Mouse (Mus musculus): Measurements from ENCODE around the gene Gm17402. TPM values are rescaled to one million over a fixed set of nuclear protein-coding genes. Genes with fewer than 3 reads are reported as not detected.

Gene Gm17402
- total and polyA plus RNA-seq, 3 experiments = not detected

DNA sequence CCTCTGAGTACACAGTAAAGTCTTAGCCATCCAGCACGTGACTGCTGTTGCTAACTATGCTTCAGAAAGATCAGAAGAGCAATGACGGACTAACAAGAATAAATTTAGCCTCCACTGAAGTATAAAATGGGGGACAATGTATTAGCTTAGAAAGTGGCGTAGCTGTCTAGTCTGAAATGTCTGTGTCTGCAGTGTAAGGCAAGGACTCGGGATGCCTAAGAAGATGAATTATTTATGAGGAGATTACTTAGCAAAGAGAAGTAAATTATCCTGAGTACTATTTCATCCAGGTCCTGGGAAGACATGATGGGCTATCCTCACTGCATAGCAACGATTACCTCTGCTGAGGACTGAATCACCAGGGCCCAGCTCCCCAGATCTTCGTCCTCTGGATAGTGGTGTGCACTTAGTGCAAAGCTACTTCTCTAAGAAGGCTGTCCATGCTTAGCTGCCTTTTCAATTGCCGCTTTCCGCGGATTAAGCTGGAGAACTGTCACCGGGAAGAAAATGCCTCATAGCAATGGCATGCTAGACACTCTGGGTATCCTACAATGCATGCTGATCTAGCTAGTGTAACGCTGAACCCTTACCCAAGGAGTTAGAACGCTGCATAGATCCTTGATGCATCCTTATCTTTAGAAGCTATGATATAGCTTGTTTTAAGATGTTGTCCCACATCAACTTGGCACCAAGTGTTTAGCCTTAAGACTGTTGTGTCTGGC is 23.4 kb downstream of the Gm17402 start:
- H3K9me3 ChIP-seq (replicated peaks) = no peaks in the 10 kb centered on the region
- peaks cover 18% of the 10 kb centered on the region for H3K36me3 ChIP-seq (replicated peaks)
- H3K27me3 ChIP-seq (ENCODE audit: insufficient read depth, low read length) = no peaks in the 10 kb centered on the region
- no peaks in the 10 kb centered on the region for H3K4me1 ChIP-seq (ENCODE audit: insufficient read depth, low read depth, low read length)
- ATAC-seq (ENCODE audit: extremely low read depth, insufficient number of reproducible peaks, low FRiP score, poor library complexity, severe bottlenecking) (no peak), DNase-seq (ENCODE audit: low spot score) (no peak)
- H3K4me3 ChIP-seq (ENCODE audit: low read depth, low read length) = no peak overlapping the region
- TF ChIP-seq GATA1 (IDR thresholded peaks at IDR 0.05; ENCODE audit: borderline replicate concordance, low read length) (no peak), GATA2 (IDR thresholded peaks at IDR 0.05; ENCODE audit: borderline replicate concordance, low read depth, low read length) (no peak), POLR2AphosphoS5 (IDR thresholded peaks at IDR 0.05; ENCODE audit: insufficient replicate concordance, low read depth, low read length) (no peak), TAL1 (conservative IDR thresholded peaks at IDR 0.05; ENCODE audit: low read depth, low read length) (no peak), CTCF (IDR thresholded peaks at IDR 0.05; ENCODE audit: low read depth, low read length) (no peak)

GRCm38 (mm10) chr3:67346674-67347073 is 28.3 kb downstream of the Gm17402 start:
- TF ChIP-seq GATA1 (IDR thresholded peaks at IDR 0.05; ENCODE audit: borderline replicate concordance, low read length) (no peak), TAL1 (conservative IDR thresholded peaks at IDR 0.05; ENCODE audit: low read depth, low read length) (no peak), POLR2AphosphoS5 (IDR thresholded peaks at IDR 0.05; ENCODE audit: insufficient replicate concordance, low read depth, low read length) (no peak), CTCF (IDR thresholded peaks at IDR 0.05; ENCODE audit: low read depth, low read length) (no peak), GATA2 (IDR thresholded peaks at IDR 0.05; ENCODE audit: borderline replicate concordance, low read depth, low read length) (no peak)
- DNase-seq (ENCODE audit: low spot score) (no peak), ATAC-seq (ENCODE audit: extremely low read depth, insufficient number of reproducible peaks, low FRiP score, poor library complexity, severe bottlenecking) (no peak)
- Histone ChIP-seq H3K4me3 (ENCODE audit: low read depth, low read length) (no peak overlapping the region), H3K27me3 (ENCODE audit: insufficient read depth, low read length) (no peaks in the 10 kb centered on the region), H3K36me3 (replicated peaks) (peaks cover 2% of the 10 kb centered on the region), H3K4me1 (ENCODE audit: insufficient read depth, low read depth, low read length) (no peaks in the 10 kb centered on the region), H3K9me3 (replicated peaks) (no peaks in the 10 kb centered on the region)

- TF ChIP-seq POLR2AphosphoS5 (IDR thresholded peaks at IDR 0.05; ENCODE audit: insufficient replicate concordance, low read depth, low read length) = no peak
- TF ChIP-seq CTCF (IDR thresholded peaks at IDR 0.05; ENCODE audit: low read depth, low read length) = peak; percentile 59
- TF ChIP-seq GATA1 (IDR thresholded peaks at IDR 0.05; ENCODE audit: borderline replicate concordance, low read length) = no peak
- no peak for TF ChIP-seq TAL1 (conservative IDR thresholded peaks at IDR 0.05; ENCODE audit: low read depth, low read length)
- TF ChIP-seq GATA2 (IDR thresholded peaks at IDR 0.05; ENCODE audit: borderline replicate concordance, low read depth, low read length) = no peak
- H3K27me3 ChIP-seq (ENCODE audit: insufficient read depth, low read length) = no peaks in the 10 kb centered on the region
- H3K9me3 ChIP-seq (replicated peaks) = no peaks in the 10 kb centered on the region
- no peaks in the 10 kb centered on the region for H3K4me1 ChIP-seq (ENCODE audit: insufficient read depth, low read depth, low read length)
- no peaks in the 10 kb centered on the region for H3K36me3 ChIP-seq (replicated peaks)
- ATAC-seq (ENCODE audit: extremely low read depth, insufficient number of reproducible peaks, low FRiP score, poor library complexity, severe bottlenecking) = no peak
- no peak overlapping the region for H3K4me3 ChIP-seq (ENCODE audit: low read depth, low read length)
- DNase-seq (ENCODE audit: low spot score) = no peak
Measured at GRCm38 (mm10) chr3:67344599-67344998, 30.4 kb downstream of the Gm17402 start.

- no peaks in the 10 kb centered on the region for H3K36me3 ChIP-seq (replicated peaks)
- no peaks in the 10 kb centered on the region for H3K27me3 ChIP-seq (ENCODE audit: insufficient read depth, low read length)
- DNase-seq (ENCODE audit: low spot score) (no peak), ATAC-seq (ENCODE audit: extremely low read depth, insufficient number of reproducible peaks, low FRiP score, poor library complexity, severe bottlenecking) (no peak)
- TF ChIP-seq TAL1 (conservative IDR thresholded peaks at IDR 0.05; ENCODE audit: low read depth, low read length) = no peak
- no peak for TF ChIP-seq GATA1 (IDR thresholded peaks at IDR 0.05; ENCODE audit: borderline replicate concordance, low read length)
- no peak for TF ChIP-seq POLR2AphosphoS5 (IDR thresholded peaks at IDR 0.05; ENCODE audit: insufficient replicate concordance, low read depth, low read length)
- no peak for TF ChIP-seq CTCF (IDR thresholded peaks at IDR 0.05; ENCODE audit: low read depth, low read length)
- TF ChIP-seq GATA2 (IDR thresholded peaks at IDR 0.05; ENCODE audit: borderline replicate concordance, low read depth, low read length) = no peak
- no peak overlapping the region for H3K4me3 ChIP-seq (ENCODE audit: low read depth, low read length)
- H3K9me3 ChIP-seq (replicated peaks) = no peaks in the 10 kb centered on the region
- no peaks in the 10 kb centered on the region for H3K4me1 ChIP-seq (ENCODE audit: insufficient read depth, low read depth, low read length)
Measured at GRCm38 (mm10) chr3:67343004-67343662, 31.8 kb downstream of the Gm17402 start.

- DNase-seq (ENCODE audit: low spot score) (no peak), ATAC-seq (ENCODE audit: extremely low read depth, insufficient number of reproducible peaks, low FRiP score, poor library complexity, severe bottlenecking) (no peak)
- H3K36me3 ChIP-seq (replicated peaks) = no peaks in the 10 kb centered on the region
- no peaks in the 10 kb centered on the region for H3K27me3 ChIP-seq (ENCODE audit: insufficient read depth, low read length)
- H3K4me3 ChIP-seq (ENCODE audit: low read depth, low read length) = no peak overlapping the region
- no peaks in the 10 kb centered on the region for H3K4me1 ChIP-seq (ENCODE audit: insufficient read depth, low read depth, low read length)
- no peak for TF ChIP-seq TAL1 (conservative IDR thresholded peaks at IDR 0.05; ENCODE audit: low read depth, low read length)
- TF ChIP-seq GATA1 (IDR thresholded peaks at IDR 0.05; ENCODE audit: borderline replicate concordance, low read length) = no peak
- TF ChIP-seq CTCF (IDR thresholded peaks at IDR 0.05; ENCODE audit: low read depth, low read length) = no peak
- TF ChIP-seq GATA2 (IDR thresholded peaks at IDR 0.05; ENCODE audit: borderline replicate concordance, low read depth, low read length) = no peak
- TF ChIP-seq POLR2AphosphoS5 (IDR thresholded peaks at IDR 0.05; ENCODE audit: insufficient replicate concordance, low read depth, low read length) = no peak
- H3K9me3 ChIP-seq (replicated peaks) = no peaks in the 10 kb centered on the region
Measured at GRCm38 (mm10) chr3:67340921-67341320, 34.0 kb downstream of the Gm17402 start.

DNA sequence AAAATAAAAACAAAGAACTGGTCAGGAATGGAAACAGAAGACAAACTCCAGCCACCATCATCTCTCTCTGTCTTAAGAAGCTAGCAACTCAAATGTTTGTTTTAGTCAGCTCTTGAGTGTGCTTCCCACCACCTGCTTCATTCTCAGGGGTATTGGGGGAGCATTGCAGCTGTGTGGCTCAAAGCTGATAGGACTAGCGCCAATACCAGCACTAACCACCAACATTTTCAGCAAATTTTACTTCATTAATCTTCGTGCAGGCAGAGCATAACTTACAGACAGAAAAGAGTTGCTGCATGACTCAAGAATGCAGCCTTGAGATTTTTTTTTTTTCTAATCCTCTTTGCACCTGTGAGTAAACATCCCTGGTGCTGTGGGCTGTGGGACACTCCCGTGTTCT is 35.4 kb downstream of the Gm17402 start:
- no peaks in the 10 kb centered on the region for H3K9me3 ChIP-seq (replicated peaks)
- DNase-seq (ENCODE audit: low spot score) (no peak), ATAC-seq (ENCODE audit: extremely low read depth, insufficient number of reproducible peaks, low FRiP score, poor library complexity, severe bottlenecking) (no peak)

More for the DNA sequence above, 35.4 kb downstream of the Gm17402 start:
- Histone ChIP-seq H3K4me1 (ENCODE audit: insufficient read depth, low read depth, low read length) (no peaks in the 10 kb centered on the region), H3K36me3 (replicated peaks) (no peaks in the 10 kb centered on the region), H3K4me3 (ENCODE audit: low read depth, low read length) (no peak overlapping the region), H3K27me3 (ENCODE audit: insufficient read depth, low read length) (no peaks in the 10 kb centered on the region)
- TF ChIP-seq POLR2AphosphoS5 (IDR thresholded peaks at IDR 0.05; ENCODE audit: insufficient replicate concordance, low read depth, low read length) (no peak), GATA2 (IDR thresholded peaks at IDR 0.05; ENCODE audit: borderline replicate concordance, low read depth, low read length) (no peak), GATA1 (IDR thresholded peaks at IDR 0.05; ENCODE audit: borderline replicate concordance, low read length) (no peak), TAL1 (conservative IDR thresholded peaks at IDR 0.05; ENCODE audit: low read depth, low read length) (no peak), CTCF (IDR thresholded peaks at IDR 0.05; ENCODE audit: low read depth, low read length) (no peak)

Measured in G1E (cell line).